Mouse (Mus musculus): ENCODE measurements around the gene Ier3.

The Ier3 gene

DNA sequence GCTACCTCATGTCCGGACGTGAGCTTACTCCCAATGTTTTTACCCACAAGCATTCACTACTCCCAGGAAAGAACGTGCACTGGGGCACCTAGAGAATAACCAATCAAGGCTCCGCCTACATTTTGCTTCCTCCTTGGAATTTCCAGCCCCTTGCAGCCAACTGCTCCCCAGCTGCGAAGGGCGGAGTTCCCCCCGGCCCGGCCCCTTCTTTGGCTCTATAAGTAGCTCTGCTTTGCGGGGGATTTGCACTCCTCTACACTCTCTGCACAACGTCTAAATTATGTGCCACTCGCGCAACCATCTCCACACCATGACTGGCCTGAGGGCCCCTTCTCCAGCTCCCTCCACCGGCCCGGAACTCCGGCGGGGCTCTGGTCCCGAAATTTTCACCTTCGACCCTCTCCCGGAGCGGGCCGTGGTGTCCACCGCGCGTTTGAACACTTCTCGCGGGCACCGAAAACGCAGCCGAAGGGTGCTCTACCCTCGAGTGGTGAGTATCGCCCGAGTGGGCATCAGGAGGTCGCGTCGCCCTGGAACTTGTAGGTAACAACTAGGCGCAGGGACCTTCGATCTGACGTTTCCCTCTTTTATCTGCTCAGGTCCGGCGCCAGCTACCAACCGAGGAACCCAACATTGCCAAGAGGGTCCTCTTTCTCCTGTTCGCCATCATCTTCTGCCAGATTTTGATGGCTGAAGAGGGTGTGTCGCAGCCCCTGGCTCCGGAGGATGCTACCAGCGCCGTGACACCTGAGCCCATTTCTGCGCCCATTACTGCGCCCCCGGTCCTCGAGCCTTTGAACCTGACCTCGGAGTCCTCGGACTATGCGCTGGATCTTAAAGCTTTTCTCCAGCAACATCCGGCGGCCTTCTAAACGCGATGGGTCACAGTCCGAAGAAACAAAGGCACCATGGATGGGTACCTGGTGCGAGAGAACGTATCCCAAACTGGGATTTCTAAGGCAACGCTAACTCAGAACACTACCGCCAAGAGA lies at the start of gene Ier3:
Gene Ier3, plus strand, starts transcription at position 246 of the 992 bp plus-strand sequence.
- DNase-seq, result peak; percentile 94

DNA sequence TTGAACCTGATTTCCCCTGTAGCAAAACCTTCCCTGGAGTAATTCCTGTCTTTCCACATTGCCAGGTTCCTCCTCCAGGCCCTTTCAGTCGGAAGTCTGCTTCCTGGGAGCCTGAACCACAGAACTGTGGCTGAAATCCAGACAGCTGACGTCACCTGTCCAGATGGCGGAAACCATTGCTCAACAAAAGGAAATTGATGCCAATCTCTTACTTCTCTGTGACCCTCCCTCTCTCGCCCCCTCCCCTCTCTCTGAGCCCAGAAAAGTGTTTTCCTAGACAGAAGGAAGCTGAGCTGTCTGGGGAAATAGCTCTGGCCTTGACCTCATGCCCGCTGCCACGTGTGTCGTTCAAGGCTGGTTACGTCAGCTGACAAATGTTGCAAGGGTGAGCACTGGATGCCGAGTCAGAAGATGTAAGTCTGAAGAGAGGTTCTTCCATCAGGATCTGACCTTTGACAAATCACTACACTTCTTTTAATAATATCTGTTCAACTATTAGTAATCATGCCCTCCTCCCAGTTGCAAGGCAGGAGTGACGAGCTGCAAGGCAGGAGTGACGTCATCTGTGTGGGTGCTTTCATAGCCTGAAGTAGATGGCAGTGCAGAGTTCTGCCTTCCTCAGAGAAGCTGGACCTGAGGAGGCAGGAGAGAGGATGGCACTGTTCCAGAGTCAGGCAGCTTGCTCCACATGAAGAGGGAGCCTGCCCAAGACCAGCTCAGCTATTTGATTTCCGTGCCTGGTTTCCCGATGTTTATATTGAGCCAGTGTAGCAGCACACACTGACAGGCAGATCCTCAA lies 44.5 kb upstream of the Ier3 start:
- peak; percentile 78 for DNase-seq

GRCm38 (mm10) chr17:35778965-35779364 lies 42.5 kb upstream of the Ier3 start:
- no peak for DNase-seq

- no peak for DNase-seq
Measured at GRCm38 (mm10) chr17:35779466-35780205, 41.8 kb upstream of the Ier3 start.

GRCm38 (mm10) chr17:35780362-35780761 lies 41.1 kb upstream of the Ier3 start:
- no peak for DNase-seq

DNA sequence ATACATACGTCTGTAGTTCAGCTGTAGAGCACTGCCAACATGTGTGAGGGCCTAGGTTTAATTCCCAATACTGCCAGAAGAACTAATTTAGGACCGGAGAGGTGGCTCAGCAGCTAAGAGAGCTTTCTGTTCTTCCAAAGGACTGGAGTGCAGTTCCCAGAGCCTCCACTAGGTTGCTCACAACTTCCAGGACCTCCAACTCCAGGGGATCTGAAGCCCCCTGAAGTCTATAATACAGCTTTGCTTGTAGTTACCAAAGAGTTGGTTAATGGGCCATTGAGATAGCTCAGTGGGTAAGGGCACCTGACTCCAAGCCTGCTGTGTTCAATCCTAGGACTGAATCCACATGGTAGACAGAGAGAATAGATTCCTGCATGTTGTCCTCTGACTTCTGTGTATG lies 39.1 kb upstream of the Ier3 start:
- peak; percentile 12 for DNase-seq

DNA sequence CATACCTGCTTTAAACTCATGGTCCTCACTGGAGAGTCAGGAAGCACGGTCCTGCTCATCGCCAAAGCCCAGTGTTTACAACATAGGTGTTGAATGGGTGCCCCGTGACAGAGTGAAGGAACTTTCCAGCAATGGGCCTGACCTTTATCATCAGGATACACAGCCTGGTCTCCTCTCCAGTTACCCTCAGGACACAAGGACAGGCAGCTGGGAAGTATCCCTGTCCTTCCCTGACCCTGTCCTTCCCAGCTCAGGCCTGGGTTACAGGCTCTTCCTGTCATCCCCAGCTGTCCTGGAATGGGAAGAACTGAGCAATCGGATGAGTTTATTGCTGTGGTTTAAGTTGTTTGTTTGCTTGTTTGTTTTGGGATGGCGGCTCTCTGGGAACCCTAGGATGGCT lies 38.6 kb upstream of the Ier3 start:
- DNase-seq, result peak; percentile 44

DNA sequence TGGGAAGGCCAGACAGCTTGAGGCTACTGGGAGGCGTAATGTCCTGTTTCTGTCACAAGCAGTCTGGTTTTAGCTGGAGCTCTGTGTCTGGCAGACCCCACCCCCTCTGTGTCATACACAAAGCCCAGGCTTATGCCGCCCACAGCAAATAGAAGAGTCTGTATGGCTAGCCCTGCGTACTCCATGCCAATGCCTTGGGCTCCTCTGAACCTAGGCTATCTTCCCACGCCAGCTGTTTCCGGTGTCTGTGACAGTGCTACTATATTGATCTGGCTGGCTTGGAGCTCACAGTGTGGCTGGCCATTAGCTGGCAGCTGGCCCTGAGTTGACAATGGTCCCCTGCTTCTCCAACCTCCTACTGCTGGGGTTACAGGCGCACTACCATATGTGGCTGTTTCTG lies 37.5 kb upstream of the Ier3 start:
- no peak for DNase-seq

DNA sequence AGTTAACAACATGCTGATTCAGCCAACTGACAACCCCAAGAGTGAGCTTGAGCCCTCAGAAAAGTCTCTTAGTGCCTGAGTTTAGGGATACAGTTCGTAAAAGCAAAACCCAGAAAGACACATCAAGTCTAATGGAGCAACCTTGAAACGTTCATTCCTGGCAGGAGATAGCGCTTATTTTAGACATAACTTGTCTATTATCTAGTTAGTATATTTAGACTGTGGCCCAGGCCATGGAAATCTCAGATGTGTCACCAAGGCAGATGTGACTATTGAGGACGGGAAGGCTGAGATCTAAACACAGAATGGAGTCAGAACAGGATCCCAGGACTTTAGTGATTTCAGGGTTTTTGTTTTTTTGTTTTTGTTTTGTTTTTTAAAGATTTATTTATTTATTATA lies 36.3 kb upstream of the Ier3 start:
- DNase-seq, result no peak

DNA sequence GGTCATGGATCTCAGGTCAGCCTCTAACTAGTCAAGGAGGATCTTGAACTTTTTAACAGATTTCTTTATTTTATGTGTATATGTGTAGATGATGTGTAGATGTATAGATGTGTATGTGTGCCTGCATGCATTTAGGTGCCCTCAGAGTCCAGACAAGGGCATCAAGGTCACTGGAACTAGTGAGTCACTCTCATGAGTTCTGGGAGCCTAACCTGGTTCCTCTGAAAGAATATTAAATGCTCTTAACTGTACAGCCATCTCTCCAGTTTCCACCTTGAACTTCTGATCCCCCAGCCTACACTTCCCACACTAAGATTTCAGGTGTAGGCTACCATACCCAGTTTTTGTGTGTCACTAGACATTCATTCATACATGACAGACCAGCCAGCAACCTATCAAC lies 34.0 kb upstream of the Ier3 start:
- no peak for DNase-seq

- no peak for DNase-seq
Measured at GRCm38 (mm10) chr17:35788025-35788424, 33.5 kb upstream of the Ier3 start.

DNA sequence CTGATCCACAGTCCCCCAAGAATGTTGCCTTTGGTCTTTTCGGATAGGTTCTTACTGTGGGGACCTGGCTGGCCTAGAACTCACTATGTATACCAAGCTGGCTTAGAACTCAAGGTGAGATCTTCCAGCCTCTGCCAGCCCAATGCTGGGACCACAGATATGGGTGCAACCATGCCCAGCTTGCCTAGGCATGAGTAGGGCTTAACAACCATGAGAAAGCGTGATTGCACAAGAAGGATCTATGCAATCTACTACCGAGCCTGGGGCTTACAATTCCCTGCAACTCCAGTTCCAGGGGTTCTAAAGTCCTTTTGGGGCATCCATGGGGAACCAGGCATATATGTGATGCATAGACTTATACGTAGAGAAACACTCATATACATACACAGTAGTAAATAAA lies 30.6 kb upstream of the Ier3 start:
- DNase-seq, result no peak

GRCm38 (mm10) chr17:35792837-35793236 lies 28.6 kb upstream of the Ier3 start:
- no peak for DNase-seq

DNA sequence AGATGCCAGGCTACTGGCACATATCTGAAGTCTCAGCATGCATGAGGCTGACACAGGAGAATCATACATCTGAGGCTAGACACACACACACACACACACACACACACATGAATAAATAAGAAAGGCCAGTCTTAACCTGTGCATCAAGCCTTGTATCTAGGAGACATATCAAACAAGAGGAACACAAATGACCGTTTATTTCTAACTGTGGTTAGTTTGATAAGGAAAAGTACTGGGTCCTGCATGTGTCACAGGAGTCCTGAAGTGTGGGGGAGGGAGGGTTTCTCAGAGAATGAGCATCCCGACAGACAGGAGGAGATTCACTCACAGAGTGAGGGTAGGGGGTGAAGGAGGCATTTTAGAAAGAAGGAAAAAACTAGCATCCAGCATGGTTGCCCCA lies 26.4 kb upstream of the Ier3 start:
- DNase-seq, result no peak

DNA sequence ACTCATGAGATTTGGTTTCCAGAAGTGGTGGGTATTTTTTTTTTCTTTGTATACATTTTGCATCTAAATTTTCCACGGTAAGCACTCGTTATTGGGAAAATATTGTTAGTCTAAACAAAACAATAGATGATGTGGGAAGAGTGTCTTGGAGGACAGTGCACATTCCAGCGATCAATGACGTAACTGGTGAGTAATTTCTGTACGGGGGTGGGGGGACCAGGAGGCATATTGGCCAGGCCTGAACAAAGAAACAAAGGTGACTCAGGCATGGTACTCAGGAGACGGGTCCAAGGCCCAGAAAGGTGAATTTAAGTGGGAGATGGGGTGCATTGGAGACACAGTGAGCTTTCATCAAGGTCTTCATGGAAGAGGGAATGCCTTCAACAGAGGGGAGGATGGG lies 25.8 kb upstream of the Ier3 start:
- no peak for DNase-seq

- no peak for DNase-seq
Measured at GRCm38 (mm10) chr17:35796835-35797234, 24.6 kb upstream of the Ier3 start.

GRCm38 (mm10) chr17:35800905-35801304 lies 20.6 kb upstream of the Ier3 start:
- no peak for DNase-seq

DNA sequence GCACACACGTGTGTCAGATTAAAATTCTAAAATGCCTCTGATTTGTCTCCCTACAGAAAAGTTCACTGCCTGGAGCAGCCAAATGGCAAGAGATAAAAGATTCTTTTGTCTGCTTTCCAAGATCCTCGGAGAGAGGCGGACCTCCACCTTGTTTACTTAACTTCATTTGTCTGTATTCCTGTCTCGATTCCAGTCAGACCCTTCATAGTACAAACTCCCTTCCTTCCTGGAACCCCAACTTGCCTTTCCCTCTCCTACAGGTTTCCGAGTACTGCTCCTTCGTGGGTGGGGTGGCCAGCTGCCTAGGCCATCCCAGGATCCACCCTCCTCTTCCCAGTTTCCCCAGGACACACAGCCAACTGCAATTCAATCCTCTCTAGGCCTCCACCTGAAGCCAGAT lies 18.5 kb upstream of the Ier3 start:
- no peak for DNase-seq

DNA sequence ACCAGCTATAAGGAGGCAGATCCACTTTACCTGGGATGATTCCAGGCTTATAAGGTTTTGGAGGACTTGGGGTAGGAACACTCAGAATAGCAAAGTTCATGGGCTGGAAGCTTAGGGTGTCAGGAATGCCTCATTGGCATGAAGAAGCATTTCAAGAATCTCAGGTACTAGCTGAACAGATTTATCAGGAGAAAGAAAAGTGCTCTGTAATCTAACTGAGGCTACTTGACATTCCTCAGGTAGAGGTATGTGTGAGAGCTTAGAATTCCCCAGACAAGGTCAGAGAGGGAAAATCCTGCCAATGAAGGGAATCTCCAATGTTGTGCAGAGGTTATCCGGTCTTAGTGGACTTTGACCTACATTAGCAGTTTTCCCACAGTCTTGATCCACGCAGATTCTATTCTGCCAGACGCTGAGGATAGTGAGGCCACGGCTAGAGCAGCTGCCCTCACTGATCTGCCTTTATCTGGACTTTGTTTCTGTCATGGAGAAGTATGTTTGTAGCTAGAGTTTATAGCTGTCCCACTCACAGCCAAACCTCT lies 17.6 kb upstream of the Ier3 start:
- DNase-seq, result no peak

- DNase-seq, result peak; percentile 71
Measured at GRCm38 (mm10) chr17:35808073-35808472, 13.4 kb upstream of the Ier3 start.

- no peak for DNase-seq
Measured at GRCm38 (mm10) chr17:35809395-35809794, 12.1 kb upstream of the Ier3 start.

- DNase-seq, result no peak
Measured at GRCm38 (mm10) chr17:35810900-35811648, 10.4 kb upstream of the Ier3 start.
